Mouse (Mus musculus) kidney, embryonic 15.5 days (tissue): ENCODE measurements around the gene Vasp. TPM values are rescaled to one million over a fixed set of nuclear protein-coding genes. Genes with fewer than 3 reads are reported as not detected.
A peak's percentile ranks its signal among the peaks of the same experiment; 100 is the strongest.

Source experiments
- ATAC-seq: fragments of 200-750 bp; cut with Nextera tagmentation; replicated peaks from 2 replicates; pipeline ENCODE4 v1.8.0; 2017; ENCODE audit warnings: moderate TSS enrichment; ENCODE audit not compliant: low FRiP score
- H3K27ac ChIP-seq: fragments of 300-500 bp; sonication (generic); 2 replicates; pipeline ENCODE4 v1.5.1; 2015; ENCODE audit warnings: mild to moderate bottlenecking, inconsistent platforms
- H3K27me3 ChIP-seq: fragments of 300-500 bp; sonication (generic); 2 replicates; pipeline ENCODE4 v1.6.1; 2015; ENCODE audit warnings: inconsistent platforms
- H3K36me3 ChIP-seq: fragments of 300-500 bp; sonication (generic); 2 replicates; pipeline ENCODE4 v1.6.1; 2015; ENCODE audit warnings: inconsistent platforms
- H3K4me1 ChIP-seq: fragments of 300-500 bp; sonication (generic); 2 replicates; pipeline ENCODE4 v1.6.1; 2015; ENCODE audit warnings: inconsistent platforms
- H3K4me2 ChIP-seq: fragments of 300-500 bp; sonication (generic); 2 replicates; pipeline ENCODE4 v1.6.1; 2015; ENCODE audit warnings: moderate library complexity, mild to moderate bottlenecking, inconsistent platforms
- H3K4me3 ChIP-seq: fragments of 300-500 bp; sonication (generic); replicated peaks from 2 replicates; pipeline ENCODE4 v1.5.1; 2015; ENCODE audit warnings: mild to moderate bottlenecking, inconsistent platforms
- H3K9ac ChIP-seq: fragments of 300-500 bp; sonication (generic); 2 replicates; pipeline ENCODE4 v1.6.1; 2015; ENCODE audit warnings: mild to moderate bottlenecking, inconsistent platforms
- H3K9me3 ChIP-seq: fragments of 300-500 bp; sonication (generic); replicated peaks from 2 replicates; pipeline ENCODE4 v1.6.1; 2016; ENCODE audit warnings: inconsistent platforms
- WGBS: fragments of 180-500 bp; shearing (Covaris S2); methylation state at CpG from one replicate; pipeline ENCODE4 v1.1.7; 2015; ENCODE audit warnings: mixed read lengths; 5-methylcytosine and 5-hydroxymethylcytosine counted together
- polyA plus RNA-seq: library from polyadenylated mRNA; unstranded; fragments of >200 nt; fragmentation: Nextera tagmentation; extraction: Ambion mirVana; gene quantifications from 2 replicates; pipeline ENCODE4 v1.2.1, GENCODE M21; 2015

Gene Vasp
- 87.4 and 89.8 TPM in 2 replicates for polyA plus RNA-seq

DNA sequence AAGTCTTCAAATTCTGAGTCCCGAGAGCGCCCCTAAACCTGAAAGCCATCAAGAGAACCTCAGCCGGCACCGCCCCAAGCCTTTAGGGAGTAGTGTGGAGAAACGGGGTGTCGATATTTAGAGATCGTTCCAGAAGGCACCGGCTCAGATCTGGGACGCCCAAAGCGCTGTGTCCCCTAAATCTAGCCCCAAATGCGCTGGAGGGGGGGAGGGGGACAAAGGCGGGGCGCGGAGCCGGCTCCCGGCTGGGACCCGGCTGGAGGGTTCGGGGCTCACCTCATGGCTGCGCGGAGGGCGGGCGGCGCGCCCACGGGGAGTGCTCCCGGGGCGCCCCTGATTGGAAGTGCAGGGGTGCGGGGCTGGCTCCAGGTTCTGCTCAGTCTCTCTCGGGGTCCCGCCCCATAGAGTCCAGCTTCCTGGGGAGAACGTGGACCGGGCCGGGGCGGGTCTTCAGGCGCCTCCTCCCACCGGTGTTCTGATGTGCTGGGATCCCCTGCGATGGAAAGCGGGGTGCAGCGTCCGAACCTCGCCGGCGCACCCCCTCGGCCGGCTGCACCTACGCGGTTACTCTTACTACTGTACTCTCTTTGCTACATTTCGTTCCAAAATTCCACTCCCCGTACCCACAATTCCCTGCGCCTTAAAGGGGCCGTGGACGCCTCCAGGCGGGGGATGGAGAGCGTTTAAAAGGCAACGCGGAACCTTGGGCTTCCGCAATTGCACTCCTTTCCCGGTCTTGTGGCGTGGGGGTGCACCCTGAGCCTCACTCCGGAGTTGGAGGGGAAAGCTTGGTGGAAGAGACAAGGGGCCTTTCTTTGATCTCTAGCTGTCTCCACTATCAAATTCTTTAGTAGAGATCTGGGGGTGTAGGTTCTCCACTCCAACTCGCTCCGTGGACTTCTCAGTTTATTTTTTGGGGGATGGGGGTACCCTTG, at the start of gene Vasp:
Gene Vasp, minus strand, starts transcription at position 580 of the 935 bp plus-strand sequence.
- WGBS = under 1% methylated on average over 62 of the region's 62 CpGs
- H3K4me3 ChIP-seq = peak within 1 kb of the TSS; percentile 98
- no peaks in the 10 kb centered on the region for H3K9me3 ChIP-seq

DNA sequence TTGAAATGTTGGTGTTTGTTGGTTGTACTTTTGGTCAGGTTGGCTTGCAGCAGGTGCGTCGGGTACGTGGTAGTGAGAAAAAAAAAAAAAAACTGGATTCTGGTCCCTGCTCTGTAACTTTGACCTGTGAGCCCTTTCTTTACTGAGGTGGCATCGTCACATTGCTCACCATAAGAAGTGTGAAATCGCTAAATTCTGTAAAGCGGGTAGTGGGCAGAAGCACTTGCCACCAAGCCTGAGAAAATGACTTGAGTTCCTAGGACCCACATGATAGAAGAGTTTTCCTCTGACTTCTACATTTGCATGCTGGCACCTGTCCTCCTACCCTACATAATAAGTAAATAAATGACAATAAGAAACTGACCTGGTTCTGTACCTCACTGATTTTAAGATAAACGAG, 49.0 kb upstream of the Vasp start:
- peak overlapping the region; percentile 52; the same call in 1 of the 2 replicates for H3K4me3 ChIP-seq
- H3K9ac ChIP-seq = no peak overlapping the region
- H3K27ac ChIP-seq = no peak overlapping the region
- H3K4me2 ChIP-seq = peak overlapping the region; percentile 86
- no peaks in the 10 kb centered on the region for H3K9me3 ChIP-seq
- WGBS = 38% methylated on average over 7 of the region's 7 CpGs
- no peaks in the 10 kb centered on the region for H3K36me3 ChIP-seq
- H3K27me3 ChIP-seq = peaks cover 52% of the 10 kb centered on the region
- peaks cover 16% of the 10 kb centered on the region for H3K4me1 ChIP-seq
- ATAC-seq = no peak

More for the DNA sequence above, at the start of gene Vasp:
- H3K4me2 ChIP-seq = peak within 1 kb of the TSS; percentile 96
- no peaks in the 10 kb centered on the region for H3K27me3 ChIP-seq
- H3K4me1 ChIP-seq = peaks cover 46% of the 10 kb centered on the region
- H3K9ac ChIP-seq = peak within 1 kb of the TSS; percentile 94
- H3K36me3 ChIP-seq = peaks cover 14% of the 10 kb centered on the region
- ATAC-seq = peak; percentile 76
- peak within 1 kb of the TSS; percentile 98 for H3K27ac ChIP-seq

DNA sequence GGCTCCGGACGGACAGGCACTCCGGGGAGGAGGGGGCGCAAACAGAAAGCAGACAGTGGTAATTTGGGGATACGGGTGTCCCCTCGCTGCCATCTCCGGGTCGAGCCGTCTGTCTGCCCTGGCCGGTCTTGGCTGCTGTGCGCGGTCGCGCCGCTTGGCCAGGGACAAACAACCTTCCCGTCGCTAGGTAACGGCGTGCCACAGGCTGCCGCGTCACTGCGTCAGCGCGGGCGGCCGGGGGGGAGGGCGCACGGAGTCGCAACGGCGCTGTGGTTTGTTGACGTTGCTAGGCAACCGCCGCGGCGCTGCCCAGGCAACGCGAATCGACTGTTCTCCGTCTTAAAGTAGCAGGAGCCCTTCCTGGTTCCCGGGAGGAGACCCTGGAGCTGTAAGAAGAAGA, 48.3 kb upstream of the Vasp start:
- Histone ChIP-seq H3K4me3 (peak overlapping the region; percentile 52), H3K4me1 (peaks cover 16% of the 10 kb centered on the region), H3K9ac (peak overlapping the region; percentile 45), H3K27me3 (peaks cover 58% of the 10 kb centered on the region), H3K4me2 (peak overlapping the region; percentile 86), H3K36me3 (no peaks in the 10 kb centered on the region), H3K27ac (0 out of 2 replicates have a peak overlapping the region, but pooled peaks have one; percentile 34), H3K9me3 (no peaks in the 10 kb centered on the region)
- ATAC-seq = peak; percentile 95
- under 1% methylated on average over 41 of the region's 41 CpGs for WGBS

DNA sequence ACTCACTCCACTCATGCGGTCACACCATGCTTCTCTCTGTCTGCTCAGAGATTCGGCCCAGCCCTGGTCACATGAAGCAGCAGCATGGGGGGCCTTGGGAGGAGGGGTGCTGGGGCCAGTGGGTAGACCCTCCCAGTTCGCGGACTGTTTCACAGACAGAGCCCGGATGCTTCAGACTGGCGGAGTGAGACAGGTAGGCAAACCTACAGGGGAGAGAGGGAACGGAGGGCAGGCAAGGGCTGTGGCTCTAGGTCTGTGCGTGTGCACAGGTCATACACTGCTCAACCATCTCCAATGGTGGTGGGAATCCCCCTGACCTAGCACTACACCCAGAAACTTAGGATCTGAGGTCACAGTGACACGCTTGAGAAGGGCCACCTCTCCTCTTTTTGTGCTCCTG, 47.8 kb upstream of the Vasp start:
- H3K27me3 ChIP-seq = peaks cover 63% of the 10 kb centered on the region
- H3K9ac ChIP-seq = peak overlapping the region; percentile 45
- no peaks in the 10 kb centered on the region for H3K36me3 ChIP-seq
- H3K9me3 ChIP-seq = no peaks in the 10 kb centered on the region
- H3K4me3 ChIP-seq = peak overlapping the region; percentile 52
- peaks cover 16% of the 10 kb centered on the region for H3K4me1 ChIP-seq
- H3K27ac ChIP-seq = 0 out of 2 replicates have a peak overlapping the region, but pooled peaks have one; percentile 34
- WGBS = 9% methylated on average over 9 of the region's 9 CpGs
- peak overlapping the region; percentile 86 for H3K4me2 ChIP-seq
- ATAC-seq = peak; percentile 74

DNA sequence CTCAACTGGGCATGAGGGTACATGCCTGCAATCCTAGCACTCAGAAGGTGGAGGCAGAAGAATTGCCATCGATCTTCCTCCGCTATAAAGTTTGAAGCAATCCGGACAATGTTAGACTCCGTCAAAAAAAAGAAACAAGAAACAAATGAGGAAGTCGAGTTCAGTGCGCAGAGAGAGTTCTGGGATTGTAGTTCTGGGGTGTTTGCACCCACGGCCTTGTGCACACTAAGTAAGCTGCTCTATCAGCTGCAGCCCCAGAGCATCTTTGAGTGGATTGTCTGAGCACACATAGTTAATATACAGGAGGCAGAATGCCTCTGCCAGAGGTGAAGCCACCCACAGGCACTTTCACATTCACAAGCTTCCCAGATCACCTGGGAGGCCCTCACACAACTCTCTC, 47.1 kb upstream of the Vasp start:
- no peak overlapping the region for H3K9ac ChIP-seq
- ATAC-seq = no peak
- H3K4me3 ChIP-seq = no peak overlapping the region
- H3K27ac ChIP-seq = no peak overlapping the region
- H3K36me3 ChIP-seq = no peaks in the 10 kb centered on the region
- no peak overlapping the region for H3K4me2 ChIP-seq
- H3K27me3 ChIP-seq = peaks cover 68% of the 10 kb centered on the region
- no peaks in the 10 kb centered on the region for H3K9me3 ChIP-seq
- 76% methylated on average over 7 of the region's 7 CpGs for WGBS
- H3K4me1 ChIP-seq = peaks cover 16% of the 10 kb centered on the region

DNA sequence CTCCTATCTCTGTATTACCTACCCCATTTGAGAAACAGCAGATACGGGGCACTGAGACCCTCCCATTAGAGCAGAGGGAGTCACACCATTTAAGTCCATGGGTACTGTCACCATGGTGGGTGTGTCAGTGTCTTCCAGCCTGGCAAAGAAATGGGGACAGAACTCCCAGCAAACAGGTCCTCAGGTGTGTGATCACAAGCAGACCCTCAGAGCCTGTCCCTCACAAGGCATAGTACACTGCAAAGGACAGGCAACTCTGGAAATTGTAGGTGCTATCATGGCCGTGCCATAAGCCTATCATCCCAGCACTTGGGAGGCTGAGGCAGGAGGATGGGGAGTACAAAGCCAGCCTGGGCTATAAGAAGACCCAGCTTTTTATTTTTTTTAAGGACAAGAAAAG, 46.6 kb upstream of the Vasp start:
- 72% methylated on average over 2 of the region's 2 CpGs for WGBS
- Histone ChIP-seq H3K4me1 (peaks cover 16% of the 10 kb centered on the region), H3K36me3 (no peaks in the 10 kb centered on the region), H3K4me3 (no peak overlapping the region), H3K27ac (no peak overlapping the region), H3K9me3 (no peaks in the 10 kb centered on the region), H3K4me2 (no peak overlapping the region), H3K27me3 (peaks cover 72% of the 10 kb centered on the region), H3K9ac (no peak overlapping the region)
- ATAC-seq = no peak

DNA sequence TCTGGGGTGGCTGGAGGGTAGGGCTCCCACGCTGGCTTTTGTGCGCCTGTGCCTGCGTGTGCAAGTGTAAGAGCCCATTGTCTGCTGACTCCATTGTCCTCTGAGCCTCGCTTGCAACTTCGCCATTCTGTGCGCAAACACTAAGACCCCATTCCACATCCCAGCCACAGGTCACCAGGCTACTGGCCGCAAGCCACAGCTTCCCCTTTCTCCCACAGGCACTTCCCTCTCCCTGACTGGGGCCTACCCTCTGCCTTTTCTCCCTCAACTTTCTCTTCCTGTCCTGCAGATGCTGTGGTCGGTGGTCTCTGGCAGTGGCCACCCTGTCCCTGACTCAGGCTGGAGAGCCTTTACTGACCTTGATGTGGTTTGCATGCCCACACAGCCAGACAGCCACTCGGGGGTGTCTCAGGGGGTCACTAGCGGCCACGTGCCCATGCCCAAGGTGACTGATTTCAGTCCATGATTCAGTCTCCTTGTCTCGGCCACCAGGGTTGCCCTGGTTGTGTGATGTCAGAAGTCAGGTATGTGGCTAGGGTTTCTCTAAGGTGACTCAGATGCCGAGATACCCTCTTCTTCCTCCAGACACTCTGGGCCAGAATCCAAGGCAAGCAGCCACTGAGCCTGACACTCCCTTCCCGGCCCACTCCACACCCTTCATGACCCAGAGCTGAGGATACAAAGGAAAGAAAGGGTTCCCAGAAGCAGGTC, 45.0 kb upstream of the Vasp start:
- H3K4me3 ChIP-seq = no peak overlapping the region
- H3K9me3 ChIP-seq = no peaks in the 10 kb centered on the region
- H3K27me3 ChIP-seq = peaks cover 70% of the 10 kb centered on the region
- no peak overlapping the region for H3K27ac ChIP-seq
- no peak overlapping the region for H3K4me2 ChIP-seq
- no peaks in the 10 kb centered on the region for H3K36me3 ChIP-seq
- no peak overlapping the region for H3K9ac ChIP-seq
- H3K4me1 ChIP-seq = peaks cover 16% of the 10 kb centered on the region
- 61% methylated on average over 14 of the region's 14 CpGs for WGBS
- ATAC-seq = no peak

DNA sequence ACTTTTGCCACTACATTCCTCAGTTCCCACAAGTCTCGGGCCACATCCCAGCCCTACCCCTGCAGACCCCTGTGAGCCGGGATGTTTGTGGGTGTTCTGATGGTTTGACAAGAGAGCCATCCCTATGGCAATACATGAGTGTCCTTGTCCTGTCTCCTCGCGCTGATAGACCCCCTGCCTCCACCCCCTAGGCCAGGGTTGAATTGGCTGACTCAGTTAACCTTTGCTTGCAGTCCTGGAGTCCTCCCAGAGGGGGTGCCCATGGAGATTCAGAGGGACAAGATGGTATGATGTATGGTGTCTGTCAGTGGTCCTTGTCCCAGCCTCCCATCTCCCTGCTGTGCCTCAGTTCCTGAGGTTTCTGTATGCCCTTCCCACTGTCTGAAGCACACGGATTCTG, 42.4 kb upstream of the Vasp start:
- H3K27me3 ChIP-seq = peaks cover 64% of the 10 kb centered on the region
- no peaks in the 10 kb centered on the region for H3K36me3 ChIP-seq
- H3K4me1 ChIP-seq = peaks cover 12% of the 10 kb centered on the region
- H3K9me3 ChIP-seq = no peaks in the 10 kb centered on the region
- WGBS = 56% methylated on average over 5 of the region's 5 CpGs
- no peak for ATAC-seq
- H3K9ac ChIP-seq = no peak overlapping the region
- no peak overlapping the region for H3K4me2 ChIP-seq
- no peak overlapping the region for H3K27ac ChIP-seq
- no peak overlapping the region for H3K4me3 ChIP-seq

DNA sequence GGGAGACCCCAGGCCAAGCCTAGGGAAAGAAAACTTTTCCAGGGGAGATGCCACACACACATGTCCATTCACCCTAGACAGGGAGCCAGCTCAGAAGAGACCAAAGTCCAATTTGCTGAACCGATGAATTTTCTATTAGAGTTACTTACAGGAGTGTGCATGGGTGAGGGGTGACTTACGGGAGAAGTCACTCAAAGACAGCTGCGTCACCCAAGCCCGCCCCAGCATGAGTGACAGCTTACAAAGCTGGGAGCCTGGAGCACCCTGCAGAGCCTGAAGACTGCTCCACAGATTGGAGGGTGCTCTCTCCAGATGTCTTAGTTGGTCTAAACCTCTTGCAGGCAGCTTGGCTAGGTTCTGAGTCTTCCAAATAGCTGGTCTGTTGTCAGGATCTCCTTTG, 40.4 kb upstream of the Vasp start:
- H3K4me1 ChIP-seq = peaks cover 24% of the 10 kb centered on the region
- H3K27ac ChIP-seq = no peak overlapping the region
- peaks cover 52% of the 10 kb centered on the region for H3K27me3 ChIP-seq
- no peak overlapping the region for H3K4me3 ChIP-seq
- 43% methylated on average over 4 of the region's 4 CpGs for WGBS
- no peak overlapping the region for H3K4me2 ChIP-seq
- no peaks in the 10 kb centered on the region for H3K36me3 ChIP-seq
- H3K9ac ChIP-seq = no peak overlapping the region
- ATAC-seq = no peak
- H3K9me3 ChIP-seq = no peaks in the 10 kb centered on the region

DNA sequence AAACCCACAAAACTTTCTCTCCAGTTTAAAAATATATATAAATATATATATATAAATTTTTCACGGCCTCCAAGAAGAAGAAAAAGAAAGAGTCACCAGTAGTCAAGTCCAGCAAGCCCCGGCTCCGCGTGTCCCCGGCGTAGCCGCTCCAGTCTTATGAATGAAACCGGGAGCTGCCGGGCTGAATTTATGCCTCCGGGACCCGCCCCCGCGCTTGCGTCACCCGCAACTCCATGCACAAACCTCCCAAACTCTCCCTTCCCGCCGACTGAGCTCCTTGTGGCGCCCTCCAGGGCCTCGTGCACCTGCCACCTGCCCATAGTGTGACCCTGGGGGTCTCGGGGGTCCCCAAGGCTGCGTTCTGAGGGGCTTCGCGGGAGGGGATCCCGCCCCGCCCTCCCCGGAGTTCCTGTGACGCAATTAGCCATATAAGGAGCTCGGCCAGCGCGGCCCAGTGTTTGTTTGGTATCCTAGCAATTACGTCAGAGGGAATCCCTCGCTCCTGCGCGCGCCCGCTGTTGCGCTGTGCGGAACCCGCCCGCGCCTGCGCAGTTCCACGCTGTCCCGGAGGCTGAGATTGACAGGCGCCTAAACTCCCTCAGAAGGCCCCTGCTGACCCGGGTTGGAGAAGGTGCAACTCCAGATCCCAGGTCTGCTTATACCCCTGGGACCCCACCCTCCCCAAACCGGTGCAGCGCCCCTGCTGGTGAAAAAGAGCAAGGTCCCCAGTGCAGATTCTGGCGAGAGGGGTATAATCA, 38.4 kb upstream of the Vasp start, which contains the start of gene Fosb:
Gene Fosb, minus strand, starts transcription at position 168 of the 758 bp plus-strand sequence.
- ATAC-seq = peak; percentile 83
- Histone ChIP-seq H3K36me3 (no peaks in the 10 kb centered on the region), H3K9ac (peak within 1 kb of the TSS; percentile 48), H3K4me3 (peak within 1 kb of the TSS; percentile 76), H3K9me3 (no peaks in the 10 kb centered on the region), H3K4me2 (peak within 1 kb of the TSS; percentile 93), H3K4me1 (peaks cover 29% of the 10 kb centered on the region), H3K27me3 (peaks cover 54% of the 10 kb centered on the region), H3K27ac (0 out of 2 replicates have a peak within 1 kb of the TSS, but pooled peaks have one; percentile 74)
- 0% methylated on average over 48 of the region's 49 CpGs for WGBS

DNA sequence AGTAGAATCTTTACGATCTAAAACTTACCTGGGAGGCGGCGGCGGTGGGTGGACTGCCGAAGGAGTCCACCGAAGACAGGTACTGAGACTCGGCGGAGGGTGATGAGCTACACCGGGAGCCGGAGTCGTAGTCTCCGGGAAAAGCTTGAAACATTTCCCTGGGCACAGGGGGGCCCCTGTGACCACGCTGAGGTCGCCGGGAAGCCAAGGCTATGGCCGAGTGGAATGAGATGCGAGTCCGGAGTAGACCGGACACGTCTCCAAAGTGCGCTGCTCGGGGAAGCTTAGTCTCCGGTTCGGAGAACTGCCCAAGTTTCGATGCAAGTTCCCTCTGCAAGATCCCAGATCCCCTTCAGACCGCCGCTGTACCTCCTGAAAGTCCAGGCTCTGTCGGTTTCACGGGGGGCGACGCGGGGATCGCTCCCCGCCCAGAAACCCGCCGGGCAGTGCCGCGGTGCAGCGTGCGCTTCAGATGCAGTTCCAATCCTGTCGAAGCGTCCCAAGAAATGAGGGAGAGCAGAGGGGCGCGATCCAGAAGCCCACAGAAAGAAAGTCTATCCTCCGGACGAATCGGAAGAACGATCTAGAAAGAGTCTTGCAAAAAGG, 37.8 kb upstream of the Vasp start:
- peaks cover 55% of the 10 kb centered on the region for H3K27me3 ChIP-seq
- peak overlapping the region; percentile 93 for H3K4me2 ChIP-seq
- no peaks in the 10 kb centered on the region for H3K36me3 ChIP-seq
- peak overlapping the region; percentile 76 for H3K4me3 ChIP-seq
- H3K9me3 ChIP-seq = no peaks in the 10 kb centered on the region
- H3K4me1 ChIP-seq = peaks cover 35% of the 10 kb centered on the region
- WGBS = 2% methylated on average over 48 of the region's 48 CpGs
- peak overlapping the region; percentile 38 for H3K9ac ChIP-seq
- no peak overlapping the region for H3K27ac ChIP-seq
- no peak for ATAC-seq
